Mouse (Mus musculus): Measurements from ENCODE around the gene Ccdc124. TPM values are rescaled to one million over a fixed set of nuclear protein-coding genes. Genes with fewer than 3 reads are reported as not detected.

The Ccdc124 gene
- polyA plus RNA-seq, 1 experiment from 2014 or later: 183 TPM

DNA sequence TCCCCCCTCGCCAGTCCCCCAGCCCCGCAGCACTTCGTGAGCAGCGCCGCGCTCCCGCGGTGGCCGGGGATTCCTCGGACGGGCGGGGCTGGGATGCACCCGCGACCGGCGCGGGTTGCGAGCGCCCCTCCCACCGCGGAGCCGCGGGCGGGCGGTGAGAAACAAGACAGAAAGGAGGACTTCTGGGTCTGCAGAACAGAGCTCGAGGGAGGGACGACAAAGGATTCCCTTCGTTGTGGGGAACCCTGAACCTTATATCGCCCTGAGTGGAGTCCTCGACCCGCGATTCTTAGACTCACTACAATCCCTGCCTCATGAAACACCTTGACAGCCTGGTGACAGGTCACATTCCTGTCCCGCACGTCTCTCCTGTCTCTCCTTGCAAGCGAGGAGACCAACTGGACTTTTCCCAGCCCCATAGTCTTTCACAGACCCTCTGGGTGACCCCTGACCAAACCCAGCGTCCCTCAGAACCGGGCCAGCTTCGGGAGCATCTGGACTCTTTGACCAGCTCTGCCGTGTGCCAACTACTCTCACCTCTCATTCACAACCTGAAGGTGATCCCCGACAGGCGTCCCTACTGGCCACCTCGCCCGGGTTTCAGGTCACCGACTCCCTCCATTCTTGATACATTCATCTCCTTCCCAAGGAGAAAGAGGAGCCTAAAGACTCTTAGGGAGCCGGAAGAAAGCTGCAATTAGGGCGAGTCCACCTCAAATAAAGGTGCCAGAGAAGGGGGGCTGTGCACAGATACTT lies 9.6 kb downstream of the Ccdc124 start:
- peak; percentile 60 for DNase-seq (ENCODE audit: low spot score)
- Histone ChIP-seq H3K27ac (replicated peaks) (peak overlapping the region; percentile 98), H3K9me3 (replicated peaks) (no peaks in the 10 kb centered on the region), H3K27me3 (ENCODE audit: low read depth, poor library complexity, severe bottlenecking) (peaks cover 38% of the 10 kb centered on the region), H3K4me3 (peak overlapping the region; percentile 66), H3K4me1 (peaks cover 74% of the 10 kb centered on the region), H3K36me3 (peaks cover 15% of the 10 kb centered on the region)
- WGBS: 1% methylated on average over 46 of the region's 46 CpGs

DNA sequence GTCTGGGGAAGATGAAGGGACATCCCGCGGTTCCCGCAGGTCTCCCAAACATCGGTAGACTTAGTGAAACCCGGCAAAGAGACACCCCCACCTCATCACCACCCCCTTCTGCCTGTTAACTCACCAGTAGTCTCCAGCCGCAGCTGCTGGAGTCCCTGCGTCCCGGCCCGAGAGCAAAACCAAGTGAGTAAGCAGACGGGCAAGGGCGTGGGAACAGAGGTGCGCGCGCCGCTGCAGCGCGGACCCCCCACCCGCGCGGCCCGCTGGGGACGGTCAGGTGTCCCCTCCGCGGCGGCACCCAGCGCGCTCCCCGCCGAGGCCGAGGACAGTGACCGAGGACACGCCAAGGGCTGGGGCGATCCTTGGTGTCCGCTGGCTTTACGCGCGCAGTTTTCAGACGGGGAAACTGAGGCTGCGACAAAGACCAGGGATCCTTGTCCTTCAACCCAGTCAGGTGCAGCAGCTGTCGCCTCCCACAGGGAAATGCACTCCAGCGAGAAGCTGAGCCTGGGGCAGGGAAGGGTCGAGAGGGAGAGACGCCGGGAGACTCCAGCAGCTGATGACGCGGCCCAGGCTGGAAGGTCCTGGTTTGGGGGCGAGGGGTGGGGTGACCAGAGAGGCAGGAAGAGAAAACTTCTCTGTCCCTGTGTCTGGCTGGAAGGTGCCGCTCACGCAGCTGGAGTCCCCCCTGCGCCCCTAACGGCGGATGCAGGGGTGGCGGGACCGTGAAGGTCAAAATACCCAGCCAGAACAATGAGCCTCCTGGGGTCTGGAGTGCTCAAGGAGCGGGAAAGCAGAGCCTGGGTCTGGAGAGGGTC lies 10.7 kb downstream of the Ccdc124 start, which contains the start of gene Kcnn1:
Gene Kcnn1 (minus strand): TSS at position 435 of the 818 bp plus-strand sequence.
- Histone ChIP-seq H3K4me3 (peak within 1 kb of the TSS; percentile 66), H3K27ac (replicated peaks) (peak within 1 kb of the TSS; percentile 98), H3K36me3 (peaks cover 7% of the 10 kb centered on the region), H3K9me3 (replicated peaks) (no peaks in the 10 kb centered on the region), H3K4me1 (peaks cover 74% of the 10 kb centered on the region), H3K27me3 (ENCODE audit: low read depth, poor library complexity, severe bottlenecking) (peaks cover 34% of the 10 kb centered on the region)
- under 1% methylated on average over 55 of the region's 55 CpGs for WGBS
- DNase-seq (ENCODE audit: low spot score): peak; percentile 76

DNA sequence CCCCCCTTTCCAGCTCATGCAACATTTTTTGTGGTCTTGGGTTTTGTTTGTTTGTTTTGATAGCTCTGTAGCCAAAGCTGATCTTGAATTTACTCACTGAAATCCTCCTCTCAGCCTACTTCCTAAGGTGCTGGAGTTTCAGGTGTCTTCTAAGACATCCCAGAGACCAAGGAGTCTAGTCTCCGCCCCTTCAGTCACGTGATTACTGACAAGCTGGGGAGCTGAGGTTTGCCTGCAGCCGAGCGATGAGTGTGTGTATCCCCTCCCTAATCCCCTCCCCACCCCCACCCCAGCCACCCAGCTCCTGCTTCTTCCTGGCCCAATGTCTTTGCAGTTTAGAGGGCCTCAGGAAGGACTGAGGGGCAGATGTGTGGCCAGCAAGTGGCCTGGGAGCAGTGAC lies 16.2 kb downstream of the Ccdc124 start:
- H3K4me1 ChIP-seq: peaks cover 59% of the 10 kb centered on the region
- H3K4me3 ChIP-seq: peak overlapping the region; percentile 63; the same call in 1 of the 2 replicates

DNA sequence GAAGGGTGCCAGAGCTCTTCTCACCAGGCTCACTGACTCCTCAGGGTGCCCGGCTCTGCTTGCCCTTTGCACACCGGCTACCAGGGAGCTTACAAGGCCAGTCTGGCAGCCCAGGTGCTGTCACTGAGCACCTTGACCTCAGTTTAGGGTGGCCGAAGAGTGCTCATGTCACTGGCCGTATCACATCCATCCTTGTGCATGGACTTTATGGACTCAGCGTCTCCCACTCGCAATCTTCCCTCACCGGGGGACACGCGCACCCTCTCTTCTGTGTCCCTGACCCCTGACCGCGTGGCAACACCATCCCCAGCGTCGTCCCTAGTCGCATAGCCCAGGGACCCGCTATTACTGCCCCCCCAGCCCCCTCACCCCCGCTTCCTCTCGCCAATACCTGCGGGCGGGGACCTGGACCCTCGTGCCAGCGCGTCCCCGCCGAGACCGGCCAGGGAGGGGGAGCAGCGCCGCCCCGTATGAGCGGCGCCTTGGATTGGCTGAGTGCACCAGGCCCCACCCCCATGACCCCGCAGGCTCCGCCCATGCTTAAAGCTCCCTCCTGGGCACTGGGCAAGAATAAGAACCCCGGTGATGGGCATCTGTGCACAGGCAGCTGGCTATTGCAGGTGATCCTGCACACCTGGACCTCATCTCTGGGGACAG lies 17.1 kb downstream of the Ccdc124 start:
- Histone ChIP-seq H3K36me3 (peaks cover 28% of the 10 kb centered on the region), H3K9me3 (replicated peaks) (no peaks in the 10 kb centered on the region), H3K27me3 (ENCODE audit: low read depth, poor library complexity, severe bottlenecking) (peaks cover 32% of the 10 kb centered on the region), H3K27ac (replicated peaks) (peak overlapping the region; percentile 74), H3K4me1 (peaks cover 55% of the 10 kb centered on the region), H3K4me3 (peak overlapping the region; percentile 63)
- WGBS: 9% methylated on average over 33 of the region's 33 CpGs
- DNase-seq (ENCODE audit: low spot score): peak; percentile 74

More for the DNA sequence above, 16.2 kb downstream of the Ccdc124 start:
- WGBS: 7% methylated on average over 4 of the region's 4 CpGs
- Histone ChIP-seq H3K9me3 (replicated peaks) (no peaks in the 10 kb centered on the region), H3K27me3 (ENCODE audit: low read depth, poor library complexity, severe bottlenecking) (peaks cover 41% of the 10 kb centered on the region), H3K27ac (replicated peaks) (peak overlapping the region; percentile 74), H3K36me3 (peaks cover 22% of the 10 kb centered on the region)
- no peak for DNase-seq (ENCODE audit: low spot score)

DNA sequence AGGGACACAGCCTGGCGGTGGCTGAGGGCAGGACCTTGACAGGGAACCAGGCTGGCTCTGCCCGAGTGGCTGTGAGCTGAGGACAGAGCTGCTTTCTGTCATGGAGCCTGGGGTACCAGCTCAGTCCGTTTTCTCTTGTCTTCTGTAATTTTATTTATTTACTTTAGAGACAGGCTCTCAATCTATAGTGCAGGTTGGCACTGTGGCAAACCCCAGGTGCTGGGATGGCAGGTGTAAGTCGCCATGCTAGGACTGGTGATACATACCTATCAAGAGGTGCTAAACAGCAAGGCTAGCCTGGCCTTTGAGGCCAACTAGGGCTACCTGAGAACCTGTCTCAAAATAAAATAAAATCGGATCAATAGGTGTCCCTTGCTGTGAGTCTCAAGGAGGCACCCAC lies 17.7 kb downstream of the Ccdc124 start:
- Histone ChIP-seq H3K27ac (replicated peaks) (no peak overlapping the region), H3K4me1 (peaks cover 49% of the 10 kb centered on the region), H3K4me3 (peak overlapping the region; percentile 63; the same call in 1 of the 2 replicates), H3K9me3 (replicated peaks) (no peaks in the 10 kb centered on the region), H3K27me3 (ENCODE audit: low read depth, poor library complexity, severe bottlenecking) (peaks cover 26% of the 10 kb centered on the region), H3K36me3 (peaks cover 28% of the 10 kb centered on the region)
- DNase-seq (ENCODE audit: low spot score): no peak
- WGBS: 69% methylated on average over 5 of the region's 5 CpGs

DNA sequence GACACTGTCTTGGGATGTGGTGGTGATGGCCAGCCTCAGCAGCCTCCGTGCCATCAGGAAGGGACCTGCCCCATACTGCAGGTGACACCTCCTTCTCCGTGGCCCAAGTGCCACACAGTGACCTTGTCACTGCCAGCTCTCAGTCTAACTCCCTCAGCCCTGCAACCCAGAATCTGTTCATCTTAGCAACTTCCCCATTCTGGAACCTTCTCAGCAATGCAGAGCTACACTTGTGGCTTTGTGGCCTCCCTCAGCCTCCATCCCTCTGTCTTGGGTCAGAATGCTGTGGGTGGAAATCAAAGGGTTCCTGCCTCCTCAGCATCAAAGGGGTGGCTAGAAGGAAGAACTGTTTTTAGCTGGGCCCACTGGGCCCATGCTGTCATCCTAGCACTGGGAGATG lies 19.9 kb downstream of the Ccdc124 start:
- Histone ChIP-seq H3K27ac (replicated peaks) (no peak overlapping the region), H3K4me1 (peaks cover 46% of the 10 kb centered on the region), H3K4me3 (no peak overlapping the region), H3K27me3 (ENCODE audit: low read depth, poor library complexity, severe bottlenecking) (peaks cover 24% of the 10 kb centered on the region), H3K36me3 (peaks cover 29% of the 10 kb centered on the region), H3K9me3 (replicated peaks) (no peaks in the 10 kb centered on the region)
- no peak for DNase-seq (ENCODE audit: low spot score)
- 87% methylated on average over 2 of the region's 2 CpGs for WGBS

DNA sequence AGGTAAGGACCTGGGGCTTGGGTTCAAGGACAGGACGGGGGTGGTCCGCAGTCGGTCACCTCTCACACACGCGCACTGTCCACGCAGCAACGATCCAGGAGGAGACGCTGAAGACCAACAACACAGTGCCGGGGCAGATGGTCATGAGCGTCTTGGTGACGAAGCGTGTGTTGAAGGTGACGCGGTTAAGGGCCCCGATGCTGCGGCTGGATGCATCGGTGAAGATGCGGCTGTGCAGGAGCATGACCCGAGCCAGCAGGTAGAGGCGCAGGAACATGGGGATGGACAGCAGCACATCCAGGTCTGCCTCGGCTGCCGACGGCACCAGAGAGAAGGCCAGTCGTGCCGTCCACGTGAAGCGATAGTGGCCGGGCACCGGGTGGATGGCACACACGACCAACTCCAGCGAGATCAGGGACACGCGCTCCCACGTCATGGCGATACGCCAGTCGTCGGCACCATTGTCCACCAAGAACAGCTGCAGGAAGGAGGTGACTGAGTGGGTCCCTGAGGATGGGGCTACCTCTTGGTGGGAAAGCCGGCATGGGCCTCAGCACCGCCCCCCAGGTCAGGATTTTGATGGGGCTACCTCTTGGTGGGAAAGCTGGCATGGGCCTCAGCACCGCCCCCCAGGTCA lies 21.0 kb downstream of the Ccdc124 start:
- H3K4me1 ChIP-seq: peaks cover 37% of the 10 kb centered on the region
- no peak for DNase-seq (ENCODE audit: low spot score)
- no peaks in the 10 kb centered on the region for H3K9me3 ChIP-seq (replicated peaks)
- peaks cover 33% of the 10 kb centered on the region for H3K36me3 ChIP-seq
- peak overlapping the region; percentile 46; the same call in 1 of the 2 replicates for H3K27ac ChIP-seq (replicated peaks)
- WGBS: 92% methylated on average over 41 of the region's 41 CpGs
- H3K27me3 ChIP-seq (ENCODE audit: low read depth, poor library complexity, severe bottlenecking): peaks cover 34% of the 10 kb centered on the region
- H3K4me3 ChIP-seq: no peak overlapping the region

DNA sequence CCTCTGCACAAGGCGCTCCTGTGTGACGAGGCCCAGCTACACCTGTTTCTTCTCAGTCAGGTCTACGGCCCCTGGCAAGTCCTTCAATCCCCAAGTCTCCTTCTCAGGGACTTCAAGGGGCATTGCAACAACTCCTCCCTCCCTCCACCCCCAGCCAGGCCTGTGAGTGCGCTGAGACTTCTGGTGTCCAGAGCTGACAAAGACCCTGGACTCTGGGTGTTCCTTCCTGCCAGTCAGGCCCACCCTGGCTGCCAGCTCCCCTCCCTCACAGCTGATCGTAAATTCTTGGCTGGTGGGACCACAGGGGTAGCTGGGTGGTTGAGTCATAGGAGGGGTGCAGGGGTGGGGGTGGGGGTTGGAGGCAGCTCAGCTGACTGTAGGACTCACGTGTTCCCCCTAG lies 21.9 kb downstream of the Ccdc124 start:
- Histone ChIP-seq H3K27ac (replicated peaks) (0 out of 2 replicates have a peak overlapping the region, but pooled peaks have one; percentile 46), H3K27me3 (ENCODE audit: low read depth, poor library complexity, severe bottlenecking) (peaks cover 39% of the 10 kb centered on the region), H3K36me3 (peaks cover 33% of the 10 kb centered on the region), H3K9me3 (replicated peaks) (no peaks in the 10 kb centered on the region), H3K4me1 (peaks cover 32% of the 10 kb centered on the region), H3K4me3 (no peak overlapping the region)
- WGBS: 64% methylated on average over 6 of the region's 6 CpGs
- no peak for DNase-seq (ENCODE audit: low spot score)

DNA sequence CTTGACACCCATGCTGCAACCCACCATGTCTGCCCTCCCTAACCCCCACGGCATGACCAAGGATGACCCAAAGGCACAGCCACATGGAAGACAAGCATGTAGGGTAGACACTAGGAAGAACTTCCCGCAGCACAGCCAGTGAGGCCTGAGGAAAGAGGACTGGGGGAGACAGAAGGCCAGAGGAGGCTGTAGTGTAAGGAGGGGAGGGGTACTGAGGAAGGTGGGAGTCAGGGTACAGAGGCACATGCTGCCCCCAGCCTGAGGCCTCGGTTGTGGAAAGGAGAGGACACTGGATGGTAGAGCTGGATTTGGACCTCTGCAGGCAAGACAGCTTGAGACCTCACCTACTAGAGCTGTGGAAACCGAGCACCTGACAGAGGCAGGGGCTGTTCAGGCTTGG lies 22.8 kb downstream of the Ccdc124 start:
- H3K4me3 ChIP-seq: no peak overlapping the region
- WGBS: 87% methylated on average over 4 of the region's 4 CpGs
- H3K9me3 ChIP-seq (replicated peaks): no peaks in the 10 kb centered on the region
- DNase-seq (ENCODE audit: low spot score): no peak
- H3K27ac ChIP-seq (replicated peaks): no peak overlapping the region
- peaks cover 27% of the 10 kb centered on the region for H3K4me1 ChIP-seq
- peaks cover 33% of the 10 kb centered on the region for H3K36me3 ChIP-seq
- peaks cover 39% of the 10 kb centered on the region for H3K27me3 ChIP-seq (ENCODE audit: low read depth, poor library complexity, severe bottlenecking)

DNA sequence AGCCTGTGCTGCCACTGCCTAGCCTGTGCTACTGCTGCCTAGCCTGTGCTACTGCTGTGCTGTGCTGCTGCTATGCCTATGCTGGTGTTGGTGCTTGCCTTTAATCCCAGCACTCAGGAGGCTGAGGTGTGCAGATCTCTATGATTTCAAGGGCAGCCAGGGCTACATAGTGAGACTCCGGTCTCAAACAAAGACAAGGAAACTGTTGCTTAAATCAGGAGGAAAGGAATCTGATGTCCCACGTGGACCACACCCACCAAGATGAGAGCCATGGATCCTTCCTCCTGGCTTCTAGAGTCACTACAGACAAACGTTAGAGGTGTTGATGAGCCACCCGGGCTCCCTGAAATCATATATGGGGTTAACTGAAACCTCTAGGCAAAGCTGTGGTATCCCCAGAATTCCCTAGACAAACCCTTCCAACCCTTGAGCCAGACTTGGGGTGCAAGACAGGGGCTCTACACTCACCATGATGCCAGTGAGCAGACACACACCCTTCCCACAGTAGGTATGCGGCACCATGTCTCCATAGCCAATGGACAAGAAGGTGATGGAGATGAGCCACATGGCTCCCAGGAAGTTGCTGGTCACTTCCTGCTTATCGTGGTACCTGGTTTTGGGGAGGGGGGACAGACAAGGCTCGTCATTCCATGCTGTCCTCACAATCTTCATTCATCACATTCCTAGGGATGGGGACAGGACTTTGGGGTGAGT lies 23.4 kb downstream of the Ccdc124 start:
- no peak overlapping the region for H3K4me3 ChIP-seq
- H3K9me3 ChIP-seq (replicated peaks): no peaks in the 10 kb centered on the region
- no peak overlapping the region for H3K27ac ChIP-seq (replicated peaks)
- 81% methylated on average over 7 of the region's 7 CpGs for WGBS
- H3K36me3 ChIP-seq: peaks cover 33% of the 10 kb centered on the region
- DNase-seq (ENCODE audit: low spot score): no peak
- H3K27me3 ChIP-seq (ENCODE audit: low read depth, poor library complexity, severe bottlenecking): peaks cover 33% of the 10 kb centered on the region
- H3K4me1 ChIP-seq: peaks cover 24% of the 10 kb centered on the region

DNA sequence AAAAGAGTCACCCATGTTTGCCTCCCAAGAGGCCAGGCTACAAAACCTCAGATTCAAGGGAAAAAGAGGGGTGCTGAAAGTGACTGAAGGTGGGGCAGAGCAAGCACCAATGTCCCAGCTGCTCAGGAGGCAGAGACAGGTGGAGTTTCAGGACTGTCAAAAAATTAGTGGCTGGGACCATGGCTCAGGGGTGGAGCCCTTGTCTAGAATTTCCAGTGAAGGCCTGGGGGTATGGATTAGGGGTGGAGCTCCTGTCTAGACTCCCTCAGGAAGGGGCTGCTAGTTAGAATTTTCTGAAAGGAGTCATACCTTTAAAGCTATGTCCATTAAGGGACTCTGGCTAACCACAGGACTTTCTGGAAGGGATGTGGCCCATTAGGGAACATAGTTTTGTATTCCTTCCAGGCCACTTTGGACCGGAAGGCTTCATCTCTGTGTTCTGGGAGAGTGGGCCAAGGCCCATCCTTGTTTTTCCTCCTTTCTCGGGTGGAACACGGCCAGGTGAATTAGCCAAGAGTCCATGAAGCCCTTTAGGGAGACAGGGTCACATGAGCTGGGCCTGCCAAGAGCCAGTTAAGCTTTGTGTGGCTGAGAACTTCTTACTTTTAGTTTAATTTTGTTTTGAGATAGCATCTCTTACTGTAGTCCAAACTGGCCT lies 24.3 kb downstream of the Ccdc124 start:
- no peak overlapping the region for H3K4me3 ChIP-seq
- peaks cover 18% of the 10 kb centered on the region for H3K4me1 ChIP-seq
- H3K27ac ChIP-seq (replicated peaks): no peak overlapping the region

More for the DNA sequence above, 24.3 kb downstream of the Ccdc124 start:
- no peaks in the 10 kb centered on the region for H3K9me3 ChIP-seq (replicated peaks)
- peaks cover 26% of the 10 kb centered on the region for H3K36me3 ChIP-seq
- H3K27me3 ChIP-seq (ENCODE audit: low read depth, poor library complexity, severe bottlenecking): peaks cover 25% of the 10 kb centered on the region
- 88% methylated on average over 3 of the region's 3 CpGs for WGBS
- DNase-seq (ENCODE audit: low spot score): no peak

Measured in midbrain, embryonic 10.5 days (tissue).